Mouse (Mus musculus): Measurements from ENCODE around the gene Vmn1r217. TPM values are rescaled to one million over a fixed set of nuclear protein-coding genes. Genes with fewer than 3 reads are reported as not detected.
"Not testable (repeated sequence)": the region's sequence is repeated elsewhere in the genome, so short reads cannot be mapped to it uniquely, and the experiment has no call there.

Vmn1r217 gene
- polyA plus RNA-seq (2016; fragmentation: Nextera tagmentation; extraction: Ambion mirVana): not detected in 2 replicates

- not testable (repeated sequence) for H3K4me2 ChIP-seq; H3K27me3 ChIP-seq; H3K36me3 ChIP-seq (replicated peaks); H3K9me3 ChIP-seq; H3K4me3 ChIP-seq (replicated peaks); H3K4me1 ChIP-seq; ATAC-seq (ENCODE audit: low FRiP score); H3K27ac ChIP-seq; H3K9ac ChIP-seq
- 79% methylated on average over 1 of the region's 1 CpGs for WGBS
These were observed at the start of gene Vmn1r217 for GRCm38 (mm10) chr13:23118126-23118525. Gene Vmn1r217, minus strand, starts transcription at chr13:23118226.

GRCm38 (mm10) chr13:23166471-23166870 is 48.4 kb upstream of the Vmn1r217 start:
- H3K4me2 ChIP-seq; H3K27ac ChIP-seq; H3K36me3 ChIP-seq (replicated peaks); H3K9me3 ChIP-seq; H3K27me3 ChIP-seq; H3K4me1 ChIP-seq; H3K4me3 ChIP-seq (replicated peaks); ATAC-seq (ENCODE audit: low FRiP score); H3K9ac ChIP-seq: not testable (repeated sequence)
- 84% methylated on average over 4 of the region's 4 CpGs for WGBS

- no peak for ATAC-seq (ENCODE audit: low FRiP score)
- Histone ChIP-seq H3K4me1 (no peaks in the 10 kb centered on the region), H3K27me3 (no peaks in the 10 kb centered on the region), H3K9ac (no peak within 1 kb of the TSS), H3K4me2 (no peak within 1 kb of the TSS), H3K9me3 (no peaks in the 10 kb centered on the region), H3K4me3 (replicated peaks) (no peak within 1 kb of the TSS), H3K27ac (no peak within 1 kb of the TSS), H3K36me3 (replicated peaks) (no peaks in the 10 kb centered on the region)
- WGBS: 81% methylated on average over 4 of the region's 4 CpGs
These were observed 41.0 kb upstream of the Vmn1r217 start, which contains the start of gene Vmn1r219 for GRCm38 (mm10) chr13:23159012-23159411. Gene Vmn1r219, plus strand, starts transcription at chr13:23159312.

GRCm38 (mm10) chr13:23157848-23158247 is 39.8 kb upstream of the Vmn1r217 start:
- Histone ChIP-seq H3K27me3 (no peaks in the 10 kb centered on the region), H3K9ac (no peak overlapping the region), H3K9me3 (no peaks in the 10 kb centered on the region), H3K36me3 (replicated peaks) (no peaks in the 10 kb centered on the region), H3K4me1 (no peaks in the 10 kb centered on the region), H3K27ac (no peak overlapping the region), H3K4me3 (replicated peaks) (no peak overlapping the region), H3K4me2 (no peak overlapping the region)
- 75% methylated on average over 3 of the region's 3 CpGs for WGBS
- no peak; the same call in 1 of the 2 replicates for ATAC-seq (ENCODE audit: low FRiP score)

GRCm38 (mm10) chr13:23138880-23139279 is 20.9 kb upstream of the Vmn1r217 start:
- H3K4me1 ChIP-seq: no peaks in the 10 kb centered on the region
- H3K9ac ChIP-seq: no peak overlapping the region
- H3K4me3 ChIP-seq (replicated peaks): no peak overlapping the region
- H3K9me3 ChIP-seq: no peaks in the 10 kb centered on the region
- ATAC-seq (ENCODE audit: low FRiP score): no peak
- no peaks in the 10 kb centered on the region for H3K27me3 ChIP-seq
- H3K27ac ChIP-seq: no peak overlapping the region
- no peaks in the 10 kb centered on the region for H3K36me3 ChIP-seq (replicated peaks)
- no peak overlapping the region for H3K4me2 ChIP-seq
- 85% methylated on average over 2 of the region's 2 CpGs for WGBS

- Histone ChIP-seq H3K27me3 (no peaks in the 10 kb centered on the region), H3K4me2 (no peak overlapping the region), H3K4me1 (no peaks in the 10 kb centered on the region), H3K27ac (no peak overlapping the region), H3K9ac (no peak overlapping the region), H3K9me3 (no peaks in the 10 kb centered on the region), H3K36me3 (replicated peaks) (no peaks in the 10 kb centered on the region), H3K4me3 (replicated peaks) (no peak overlapping the region)
- no peak for ATAC-seq (ENCODE audit: low FRiP score)
- 80% methylated on average over 1 of the region's 1 CpGs for WGBS
These were observed 15.5 kb upstream of the Vmn1r217 start for GRCm38 (mm10) chr13:23133501-23133900.

GRCm38 (mm10) chr13:23133099-23133498 is 15.1 kb upstream of the Vmn1r217 start, which contains the start of gene Vmn1r218:
Gene Vmn1r218, plus strand, starts transcription at chr13:23133155.
- Histone ChIP-seq H3K36me3 (replicated peaks) (no peaks in the 10 kb centered on the region), H3K9ac (no peak within 1 kb of the TSS), H3K4me2 (no peak within 1 kb of the TSS), H3K27me3 (no peaks in the 10 kb centered on the region), H3K27ac (no peak within 1 kb of the TSS), H3K9me3 (no peaks in the 10 kb centered on the region), H3K4me1 (no peaks in the 10 kb centered on the region), H3K4me3 (replicated peaks) (no peak within 1 kb of the TSS)
- WGBS: 76% methylated on average over 3 of the region's 3 CpGs
- no peak for ATAC-seq (ENCODE audit: low FRiP score)

- H3K27me3 ChIP-seq: no peaks in the 10 kb centered on the region
- no peak overlapping the region for H3K4me2 ChIP-seq
- H3K36me3 ChIP-seq (replicated peaks): no peaks in the 10 kb centered on the region
- no peaks in the 10 kb centered on the region for H3K4me1 ChIP-seq
- H3K4me3 ChIP-seq (replicated peaks): no peak overlapping the region
- H3K9me3 ChIP-seq: no peaks in the 10 kb centered on the region
- H3K9ac ChIP-seq: no peak overlapping the region
- ATAC-seq (ENCODE audit: low FRiP score): no peak
- H3K27ac ChIP-seq: no peak overlapping the region
- 88% methylated on average over 2 of the region's 2 CpGs for WGBS
These were observed 2.6 kb upstream of the Vmn1r217 start for GRCm38 (mm10) chr13:23120611-23121010.

- H3K36me3 ChIP-seq (replicated peaks): no peaks in the 10 kb centered on the region
- no peak overlapping the region for H3K4me2 ChIP-seq
- H3K27me3 ChIP-seq: no peaks in the 10 kb centered on the region
- ATAC-seq (ENCODE audit: low FRiP score): no peak
- WGBS: 96% methylated on average over 4 of the region's 4 CpGs
- no peak overlapping the region for H3K27ac ChIP-seq
- H3K9me3 ChIP-seq: no peaks in the 10 kb centered on the region
- H3K4me3 ChIP-seq (replicated peaks): no peak overlapping the region
- H3K4me1 ChIP-seq: no peaks in the 10 kb centered on the region
- H3K9ac ChIP-seq: no peak overlapping the region
These were observed 23.6 kb downstream of the Vmn1r217 start for GRCm38 (mm10) chr13:23094386-23094785.

- WGBS: 88% methylated on average over 2 of the region's 2 CpGs
- no peaks in the 10 kb centered on the region for H3K36me3 ChIP-seq (replicated peaks)
- H3K9ac ChIP-seq: no peak overlapping the region
- H3K4me1 ChIP-seq: no peaks in the 10 kb centered on the region
- H3K27ac ChIP-seq: no peak overlapping the region
- no peak overlapping the region for H3K4me2 ChIP-seq
- ATAC-seq (ENCODE audit: low FRiP score): no peak
- no peak overlapping the region for H3K4me3 ChIP-seq (replicated peaks)
- H3K27me3 ChIP-seq: no peaks in the 10 kb centered on the region
- no peaks in the 10 kb centered on the region for H3K9me3 ChIP-seq
These were observed 48.7 kb downstream of the Vmn1r217 start for GRCm38 (mm10) chr13:23069312-23069711.

- Histone ChIP-seq H3K4me2 (no peak within 1 kb of the TSS), H3K27ac (no peak within 1 kb of the TSS), H3K4me3 (replicated peaks) (no peak within 1 kb of the TSS), H3K4me1 (no peaks in the 10 kb centered on the region), H3K9me3 (no peaks in the 10 kb centered on the region), H3K36me3 (replicated peaks) (no peaks in the 10 kb centered on the region), H3K27me3 (no peaks in the 10 kb centered on the region), H3K9ac (no peak within 1 kb of the TSS)
- 82% methylated on average over 1 of the region's 1 CpGs for WGBS
- no peak for ATAC-seq (ENCODE audit: low FRiP score)
These were observed 50.3 kb downstream of the Vmn1r217 start, which contains the start of gene Vmn1r215 for GRCm38 (mm10) chr13:23067725-23068124. Gene Vmn1r215, plus strand, starts transcription at chr13:23068025.

GRCm38 (mm10) chr13:23057778-23058177 is 60.2 kb downstream of the Vmn1r217 start:
- Histone ChIP-seq H3K4me2 (no peak overlapping the region), H3K9me3 (no peaks in the 10 kb centered on the region), H3K4me1 (no peaks in the 10 kb centered on the region), H3K9ac (no peak overlapping the region), H3K4me3 (replicated peaks) (no peak overlapping the region), H3K27ac (no peak overlapping the region), H3K27me3 (no peaks in the 10 kb centered on the region), H3K36me3 (replicated peaks) (no peaks in the 10 kb centered on the region)
- 53% methylated on average over 1 of the region's 1 CpGs for WGBS
- ATAC-seq (ENCODE audit: low FRiP score): no peak

All from forebrain, embryonic 12.5 days (tissue).